Mouse (Mus musculus): ENCODE data around the gene Fgfr2. TPM values are rescaled to one million over a fixed set of nuclear protein-coding genes. Genes with fewer than 3 reads are reported as not detected.

The Fgfr2 gene
- total RNA-seq, 2 experiments from 2014 or later, result 1.7 to 3.7 TPM

- no peak for ATAC-seq (replicated peaks; ENCODE audit: low FRiP score, poor library complexity, severe bottlenecking)
Measured at GRCm38 (mm10) chr7:131551471-131551870, 1571.7 kb downstream of the Fgfr2 start.

DNA sequence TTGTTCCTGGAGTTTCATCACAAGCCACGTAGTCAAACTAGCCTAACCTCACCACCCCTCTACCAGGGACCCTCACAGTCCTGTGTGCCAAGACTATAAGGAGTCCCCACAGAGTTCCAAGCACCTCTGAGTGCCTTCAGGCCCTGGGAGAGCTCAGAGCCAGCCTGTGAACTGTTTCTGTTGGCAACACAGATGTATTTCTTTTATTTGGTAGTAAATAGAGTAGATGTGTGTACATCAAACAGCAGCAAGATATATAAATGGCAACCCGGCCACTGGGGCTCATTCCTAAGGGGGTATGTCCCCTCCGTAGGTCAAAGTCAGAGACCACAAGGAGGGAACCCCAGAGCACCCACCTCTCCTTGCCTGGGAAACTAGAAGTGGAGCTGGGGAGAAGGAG, 1574.7 kb downstream of the Fgfr2 start, which contains the start of gene Hmx2:
Gene Hmx2 (plus strand): TSS at position 301 of the 400 bp plus-strand sequence.
- ATAC-seq (replicated peaks; ENCODE audit: low FRiP score, poor library complexity, severe bottlenecking), result no peak

- ATAC-seq (replicated peaks; ENCODE audit: low FRiP score, poor library complexity, severe bottlenecking), result no peak
Measured at GRCm38 (mm10) chr7:131547481-131547880, 1575.7 kb downstream of the Fgfr2 start.

- no peak for ATAC-seq (replicated peaks; ENCODE audit: low FRiP score, poor library complexity, severe bottlenecking)
Measured at GRCm38 (mm10) chr7:131546423-131546822, 1576.7 kb downstream of the Fgfr2 start.

DNA sequence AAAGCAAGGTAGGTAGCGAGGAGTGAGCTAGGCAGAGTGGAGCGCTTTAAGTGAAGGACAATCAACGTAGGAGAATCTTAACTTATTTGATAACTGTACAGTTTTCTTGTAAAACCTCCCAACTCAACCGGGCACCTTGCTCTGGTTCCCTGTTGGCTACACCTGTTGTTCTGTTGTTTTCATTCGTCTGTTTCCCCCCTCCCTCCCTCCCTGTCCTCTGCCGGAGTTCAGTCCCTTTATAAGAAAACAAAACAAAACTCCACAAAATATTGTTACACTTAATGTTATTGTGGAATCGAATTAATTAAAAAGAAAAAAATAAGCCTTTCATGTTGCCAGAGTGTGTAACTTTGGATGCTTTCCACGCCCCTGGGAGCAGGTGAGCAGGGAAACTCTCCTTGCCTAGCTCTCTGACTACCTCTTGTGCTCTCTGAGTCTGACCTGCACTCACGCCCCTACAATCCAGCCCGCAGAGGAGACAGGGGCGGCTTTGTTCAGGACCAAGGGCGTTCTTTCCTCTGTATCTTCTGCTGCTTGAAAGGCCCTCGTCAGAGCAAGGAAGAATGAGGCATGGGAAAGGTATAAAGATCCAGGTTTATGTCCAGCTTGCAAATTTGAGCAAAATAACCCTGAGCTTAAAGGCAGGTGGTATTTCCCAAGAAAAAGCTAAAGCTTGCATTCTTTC, 1577.3 kb downstream of the Fgfr2 start:
- ATAC-seq (replicated peaks; ENCODE audit: low FRiP score, poor library complexity, severe bottlenecking), result no peak

DNA sequence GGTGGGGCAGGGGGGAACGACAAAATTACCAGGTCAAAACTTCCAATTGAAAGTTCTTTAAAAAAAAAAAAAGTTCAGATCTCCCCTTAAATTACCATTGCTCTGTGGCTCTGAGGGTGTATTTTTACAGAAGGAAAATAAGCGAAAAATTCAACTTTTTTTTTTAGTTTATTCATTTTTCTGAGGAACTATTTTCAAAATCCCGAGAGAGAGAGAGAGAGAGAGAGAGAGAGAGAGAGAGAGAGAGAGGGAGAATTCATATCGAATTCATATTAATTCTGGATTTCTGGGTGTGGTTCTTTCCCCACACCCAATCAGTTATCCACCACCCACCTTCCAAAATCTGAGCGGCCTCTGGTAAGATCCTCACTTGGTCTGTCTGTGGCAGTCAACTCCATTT, 1578.3 kb downstream of the Fgfr2 start:
- ATAC-seq (replicated peaks; ENCODE audit: low FRiP score, poor library complexity, severe bottlenecking), result no peak

DNA sequence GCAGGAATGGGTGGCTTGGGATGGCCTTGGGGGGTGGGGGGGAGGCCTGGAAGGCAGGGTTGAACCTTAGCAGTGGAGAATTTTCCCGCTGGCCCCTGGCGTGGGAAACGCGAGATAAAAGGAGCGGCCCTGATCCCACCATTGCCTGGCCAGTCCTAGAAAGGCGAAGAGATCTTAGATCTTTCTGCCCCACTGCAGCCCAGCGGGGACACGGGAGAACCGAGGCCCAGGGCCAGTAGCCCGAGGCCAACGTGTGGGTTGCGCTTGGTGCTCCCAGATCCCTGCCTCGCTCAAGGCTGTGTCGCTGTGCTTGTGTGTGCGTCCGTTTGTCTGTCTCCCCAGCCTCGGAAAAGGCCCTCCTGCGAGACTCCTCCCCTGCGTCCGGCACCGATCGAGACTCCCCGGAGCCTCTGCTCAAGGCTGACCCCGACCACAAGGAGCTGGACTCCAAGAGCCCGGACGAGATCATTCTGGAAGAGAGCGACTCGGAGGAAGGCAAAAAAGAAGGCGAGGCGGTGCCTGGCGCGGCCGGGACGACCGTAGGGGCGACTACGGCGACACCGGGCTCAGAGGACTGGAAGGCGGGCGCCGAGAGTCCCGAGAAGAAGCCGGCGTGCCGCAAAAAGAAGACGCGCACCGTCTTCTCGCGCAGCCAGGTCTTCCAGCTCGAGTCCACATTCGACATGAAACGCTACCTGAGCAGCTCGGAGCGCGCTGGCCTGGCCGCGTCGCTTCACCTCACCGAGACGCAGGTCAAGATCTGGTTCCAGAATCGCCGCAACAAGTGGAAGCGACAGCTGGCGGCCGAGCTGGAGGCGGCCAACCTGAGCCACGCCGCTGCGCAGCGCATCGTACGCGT, 1579.3 kb downstream of the Fgfr2 start:
- ATAC-seq (replicated peaks; ENCODE audit: low FRiP score, poor library complexity, severe bottlenecking), result no peak

- no peak for ATAC-seq (replicated peaks; ENCODE audit: low FRiP score, poor library complexity, severe bottlenecking)
Measured at GRCm38 (mm10) chr7:131542872-131543622, 1580.1 kb downstream of the Fgfr2 start.

GRCm38 (mm10) chr7:131542115-131542871, 1580.9 kb downstream of the Fgfr2 start, which contains the start of gene Hmx3:
Gene Hmx3, plus strand, starts transcription at chr7:131542867.
- no peak for ATAC-seq (replicated peaks; ENCODE audit: low FRiP score, poor library complexity, severe bottlenecking)

DNA sequence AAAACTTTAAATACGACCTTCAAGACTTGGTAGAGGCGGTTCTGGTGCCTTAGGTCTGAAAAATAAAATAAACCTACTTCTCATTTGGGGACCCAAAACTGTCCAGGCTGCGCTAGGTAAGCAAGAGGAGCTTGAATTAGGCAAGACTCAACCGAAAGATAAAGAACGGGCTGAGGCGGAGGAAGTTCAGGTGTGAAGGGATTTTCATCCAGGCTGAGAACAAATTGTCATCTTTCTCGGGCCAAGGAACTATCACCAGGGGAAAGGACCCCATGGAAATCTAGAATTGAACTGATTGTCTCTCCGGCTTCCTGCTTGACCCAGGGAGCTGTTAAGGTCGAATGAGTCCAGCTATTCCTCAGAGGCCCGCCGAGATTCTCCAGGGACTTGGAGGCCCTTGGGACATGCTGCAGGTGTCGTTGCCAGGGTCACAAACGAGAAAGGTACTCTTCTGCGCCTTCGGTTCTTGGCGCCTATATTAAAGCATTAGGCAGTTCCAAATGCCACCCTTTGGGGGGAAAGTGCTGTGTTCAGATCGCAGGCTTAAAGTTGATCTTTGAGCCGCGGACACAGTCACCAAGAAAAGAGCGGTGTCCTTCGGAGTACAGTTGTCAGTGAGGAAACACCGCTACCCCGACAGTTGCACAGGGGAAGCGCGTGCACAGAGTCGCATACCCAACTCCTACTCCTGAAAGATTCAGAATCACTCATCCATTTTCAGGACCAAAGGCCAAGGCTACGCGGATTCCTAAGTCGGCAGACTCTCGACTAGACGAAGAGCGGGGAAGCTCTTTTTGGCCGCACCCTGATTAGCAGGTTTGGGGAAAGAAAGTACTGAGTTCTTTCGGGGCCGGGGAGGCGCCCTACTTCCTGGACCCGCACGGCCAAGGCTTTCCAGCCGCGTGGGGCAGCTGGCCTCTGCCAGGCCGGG, 1581.7 kb downstream of the Fgfr2 start:
- no peak for ATAC-seq (replicated peaks; ENCODE audit: low FRiP score, poor library complexity, severe bottlenecking)

DNA sequence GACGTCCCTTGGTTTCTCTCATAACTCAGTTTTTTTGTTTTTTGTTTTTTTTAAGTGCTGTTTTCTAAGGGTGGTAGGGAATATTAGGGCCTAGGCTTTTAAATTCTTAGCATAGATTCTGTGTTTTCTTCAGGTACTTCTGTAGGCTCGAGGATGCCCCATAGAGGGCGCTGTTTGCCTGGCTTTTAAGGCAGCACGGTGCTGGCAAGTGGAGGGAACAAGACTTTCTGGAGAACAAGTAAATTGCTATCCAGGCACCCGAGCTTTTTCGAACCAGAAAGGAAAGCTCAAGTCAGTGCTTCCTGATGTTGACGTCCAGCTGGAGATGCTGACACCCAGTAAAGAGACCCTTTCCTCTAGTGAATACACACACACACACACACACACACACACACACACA, 1583.2 kb downstream of the Fgfr2 start:
- ATAC-seq (replicated peaks; ENCODE audit: low FRiP score, poor library complexity, severe bottlenecking), result peak; percentile 60; the same call in 1 of the 2 replicates

DNA sequence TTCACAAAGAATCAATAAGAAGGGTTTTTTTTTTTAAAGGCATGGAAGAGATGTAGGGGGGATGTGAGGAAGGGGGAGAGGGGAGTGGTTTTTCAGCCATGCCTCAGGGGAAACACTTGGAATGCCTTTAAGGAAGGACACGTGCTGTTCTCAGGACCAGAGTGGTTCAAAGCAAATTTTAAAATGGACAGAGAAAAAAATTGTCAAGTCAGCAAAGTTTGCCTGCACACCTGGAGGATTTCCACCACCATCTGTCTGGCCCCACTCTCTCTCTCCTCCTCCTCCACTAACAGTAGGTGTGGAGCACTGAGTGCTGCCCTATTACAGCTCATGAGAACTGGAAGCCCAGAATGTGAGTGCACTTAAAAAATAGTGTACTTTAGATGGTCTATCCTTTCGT, 1619.4 kb downstream of the Fgfr2 start:
- ATAC-seq (replicated peaks; ENCODE audit: low FRiP score, poor library complexity, severe bottlenecking), result no peak

- no peak for ATAC-seq (replicated peaks; ENCODE audit: low FRiP score, poor library complexity, severe bottlenecking)
Measured at GRCm38 (mm10) chr7:131478403-131478802, 1644.7 kb downstream of the Fgfr2 start.

DNA sequence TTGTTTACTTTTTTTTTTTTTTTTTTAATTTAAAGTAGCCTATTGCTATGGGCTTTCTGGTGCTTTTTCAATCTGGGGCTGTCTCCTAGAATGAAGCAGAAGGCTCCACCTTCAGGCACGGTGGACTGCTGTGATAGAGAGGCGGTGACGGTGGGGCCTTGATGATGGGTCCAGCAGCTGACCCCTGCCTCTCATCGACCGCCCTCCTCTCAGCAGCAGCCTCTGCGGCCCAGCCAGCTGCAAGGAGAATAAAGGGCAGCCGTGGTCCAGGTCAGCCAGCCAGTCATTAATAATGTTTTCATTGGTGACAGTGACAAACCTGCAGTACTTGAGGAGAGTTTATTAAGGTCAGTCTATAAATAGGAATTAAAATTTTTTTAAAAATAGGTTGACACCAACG, 1646.0 kb downstream of the Fgfr2 start:
- no peak for ATAC-seq (replicated peaks; ENCODE audit: low FRiP score, poor library complexity, severe bottlenecking)

DNA sequence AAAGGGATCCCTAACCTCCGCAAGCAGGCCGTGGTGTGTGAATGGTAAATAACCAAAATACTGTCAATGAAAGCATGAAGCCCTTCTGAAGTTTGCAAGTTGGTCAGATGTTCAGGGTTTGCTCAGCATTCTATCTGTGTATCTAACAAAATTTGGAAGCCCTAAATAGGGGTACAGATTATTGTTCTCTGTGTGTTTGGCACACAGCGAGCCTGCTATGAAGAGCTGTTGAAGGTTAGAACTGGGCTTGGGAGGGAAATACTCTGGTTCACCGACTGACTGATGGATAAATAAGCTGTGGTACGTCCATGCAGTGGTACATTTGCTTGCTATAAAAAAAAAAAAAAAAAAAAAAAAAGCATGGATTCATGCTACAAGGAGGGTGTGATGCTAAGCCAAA, 1651.6 kb downstream of the Fgfr2 start:
- no peak for ATAC-seq (replicated peaks; ENCODE audit: low FRiP score, poor library complexity, severe bottlenecking)

DNA sequence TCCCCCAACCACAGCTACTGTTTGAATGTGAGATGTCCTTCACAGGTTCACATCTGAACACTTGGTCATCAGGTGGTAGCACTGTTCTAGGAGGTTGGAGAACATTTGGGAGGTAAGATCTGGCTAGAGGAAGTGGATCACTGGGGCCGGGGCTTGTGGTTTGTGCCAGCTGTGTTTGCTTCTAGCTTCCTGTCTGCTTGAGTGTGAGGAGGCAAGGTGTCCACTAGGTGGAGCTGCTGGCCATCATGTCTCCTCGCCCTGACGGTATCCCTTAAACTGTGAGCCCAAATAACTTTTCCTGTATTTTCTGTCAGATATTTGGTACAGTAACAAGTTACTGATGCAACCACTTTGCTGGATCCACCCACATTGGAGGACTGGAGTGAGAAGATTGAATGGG, 1653.6 kb downstream of the Fgfr2 start:
- ATAC-seq (replicated peaks; ENCODE audit: low FRiP score, poor library complexity, severe bottlenecking), result peak; percentile 63; the same call in 1 of the 2 replicates

DNA sequence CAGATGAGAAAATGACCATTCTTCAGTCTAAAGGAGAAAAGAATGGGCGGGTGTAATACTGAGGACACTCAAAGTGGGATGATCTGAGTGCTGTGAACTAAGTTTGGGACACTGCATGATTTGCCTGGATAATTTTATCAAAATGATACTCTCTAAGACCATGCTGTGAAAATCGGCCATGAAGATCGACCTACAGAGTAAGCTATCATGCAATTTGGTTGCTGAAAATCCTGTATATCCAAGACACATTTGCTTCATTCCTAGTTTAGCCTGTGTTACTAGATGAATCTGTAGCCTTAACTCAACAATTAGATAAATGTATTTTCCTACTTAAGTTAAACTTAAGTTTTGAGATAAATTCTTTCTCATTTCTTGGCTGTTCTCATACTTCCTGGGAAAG, 1655.8 kb downstream of the Fgfr2 start:
- no peak for ATAC-seq (replicated peaks; ENCODE audit: low FRiP score, poor library complexity, severe bottlenecking)

GRCm38 (mm10) chr7:131465735-131466134, 1657.4 kb downstream of the Fgfr2 start:
- no peak for ATAC-seq (replicated peaks; ENCODE audit: low FRiP score, poor library complexity, severe bottlenecking)
